ENCODE assay signal across 8 mouse cellular contexts in the genomic region with DNA sequence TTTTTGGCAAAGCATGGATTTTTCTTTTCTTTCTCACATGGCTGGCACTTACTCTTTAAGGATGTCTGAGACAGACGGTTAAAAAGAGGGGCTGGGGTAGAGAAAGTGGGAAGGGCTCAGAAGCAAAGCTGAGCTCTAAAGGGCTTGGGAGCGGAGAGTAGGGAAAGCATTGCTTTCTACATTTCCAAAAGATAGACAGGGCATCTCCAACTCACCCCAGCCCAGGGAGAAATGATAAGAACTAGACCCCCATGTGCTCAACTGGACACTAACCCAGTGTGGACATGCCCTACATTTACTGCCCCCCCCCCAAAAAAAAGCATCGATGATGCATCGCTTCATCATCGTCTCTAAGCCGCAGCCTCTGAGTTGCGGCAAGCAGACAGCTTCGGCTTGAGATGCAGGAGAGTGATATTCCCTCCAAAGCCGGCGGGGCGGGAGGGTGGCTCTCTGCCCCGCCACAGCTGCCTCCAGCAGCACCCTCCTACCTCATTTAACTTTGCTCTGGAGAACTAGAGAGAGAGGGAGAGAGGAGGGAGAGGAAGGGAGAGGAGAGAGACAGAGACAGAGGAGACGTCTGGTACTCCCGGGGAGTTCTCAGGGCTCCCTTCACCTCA. TPM values are rescaled to one million over a fixed set of nuclear protein-coding genes. Genes with fewer than 3 reads are reported as not detected.
DNase-seq lines count a peak whose midpoint lies in the region; ATAC-seq and TF ChIP-seq lines count a peak whose summit lies in the region.

No protein-coding gene starts in this region.

- H3K36me3 ChIP-seq in kidney, adult 2 months (ENCODE audit: control insufficient read depth, insufficient read depth, low read length): no peaks in the 10 kb centered on the region
- H3K36me3 ChIP-seq in forebrain, embryonic 12.5 days (replicated peaks): no peaks in the 10 kb centered on the region
- H3K36me3 ChIP-seq in midbrain, embryonic 10.5 days: peaks cover 24% of the 10 kb centered on the region

- H3K4me3 ChIP-seq in kidney, adult 2 months (ENCODE audit: insufficient read depth, low read depth, low read length): peak overlapping the region; percentile 24; the same call in 1 of the 2 replicates
- H3K4me3 ChIP-seq in forebrain, embryonic 12.5 days (replicated peaks): peak overlapping the region; percentile 48
- peak overlapping the region; percentile 72 for H3K4me3 ChIP-seq in midbrain, embryonic 10.5 days

- H3K4me2 ChIP-seq in forebrain, embryonic 12.5 days: peak overlapping the region; percentile 94

- 12% methylated on average over 14 of the region's 14 CpGs for WGBS in kidney, adult 2 months
- 6% methylated on average over 14 of the region's 14 CpGs for WGBS in forebrain, embryonic 12.5 days
- 7% methylated on average over 14 of the region's 14 CpGs for WGBS in midbrain, embryonic 10.5 days

- H3K27me3 ChIP-seq in kidney, adult 2 months (replicated peaks; ENCODE audit: control insufficient read depth, insufficient read depth, low read length): no peaks in the 10 kb centered on the region
- H3K27me3 ChIP-seq in forebrain, embryonic 12.5 days: peaks cover 63% of the 10 kb centered on the region
- H3K27me3 ChIP-seq in midbrain, embryonic 10.5 days (ENCODE audit: low read depth, poor library complexity, severe bottlenecking): peaks cover 53% of the 10 kb centered on the region

- no peaks in the 10 kb centered on the region for H3K4me1 ChIP-seq in kidney, adult 2 months (ENCODE audit: control insufficient read depth, insufficient read depth, low read length)
- H3K4me1 ChIP-seq in forebrain, embryonic 12.5 days: peaks cover 43% of the 10 kb centered on the region
- peaks cover 48% of the 10 kb centered on the region for H3K4me1 ChIP-seq in midbrain, embryonic 10.5 days

- no peak for ATAC-seq in forebrain, embryonic 12.5 days (ENCODE audit: low FRiP score)
- no peak for ATAC-seq in megakaryocyte progenitor cell, adult 5-6 weeks (replicated peaks; ENCODE audit: poor library complexity)

- H3K9me3 ChIP-seq in forebrain, embryonic 12.5 days: no peaks in the 10 kb centered on the region
- no peaks in the 10 kb centered on the region for H3K9me3 ChIP-seq in midbrain, embryonic 10.5 days (replicated peaks)

- DNase-seq in kidney, adult 2 months: no peak
- no peak for DNase-seq in kidney, adult 11 months
- peak; percentile 21 for DNase-seq in Muller cell, postnatal 12 days (ENCODE audit: inconsistent ontology term)
- DNase-seq in midbrain, embryonic 10.5 days (ENCODE audit: low spot score): no peak
- no peak for DNase-seq in adrenal gland, postnatal 25 days
- no peak for DNase-seq in spleen, adult 18-20 months

- peak overlapping the region; percentile 59 for H3K9ac ChIP-seq in forebrain, embryonic 12.5 days

- TF ChIP-seq CTCF in kidney, adult 2 months (conservative IDR thresholded peaks at IDR 0.05; ENCODE audit: insufficient read depth, insufficient read length, low read depth, low read length): no peak

- H3K27ac ChIP-seq in kidney, adult 2 months (ENCODE audit: insufficient read depth, low read depth, low read length): no peak overlapping the region
- H3K27ac ChIP-seq in forebrain, embryonic 12.5 days: peak overlapping the region; percentile 59; the same call in 1 of the 2 replicates
- H3K27ac ChIP-seq in midbrain, embryonic 10.5 days (replicated peaks): peak overlapping the region; percentile 78

- no peak for TF ChIP-seq POLR2A in kidney, adult 2 months (IDR thresholded peaks at IDR 0.05; ENCODE audit: low read depth, low read length)

RNA-seq across cellular contexts. Expression of a gene that starts 1.5 kb away (rescaled TPM):
- polyA plus RNA-seq in kidney, adult 2 months (2012; rRNA removed): 2.2 and 2.8 TPM in 2 replicates
- polyA plus RNA-seq in forebrain, embryonic 12.5 days (2016; fragmentation: Nextera tagmentation; extraction: Ambion mirVana): 3.9 TPM in 2 replicates
- polyA plus RNA-seq in midbrain, embryonic 10.5 days (2016; fragmentation: Nextera tagmentation; extraction: Ambion mirVana): 7.1 and 9.8 TPM in 2 replicates
- 1.5 TPM in 2 replicates for total RNA-seq in adrenal gland, postnatal 25 days (2021)
- total RNA-seq in megakaryocyte progenitor cell, adult 5-6 weeks (2015): 1.1 and 1.7 TPM in 2 replicates
- 3.3 and 3.5 TPM in 2 replicates for total RNA-seq in megakaryocyte progenitor cell, adult 5-6 weeks (2017)

RNA-seq across cellular contexts. Expression of a gene that starts 13.0 kb away (rescaled TPM):
- polyA plus RNA-seq in kidney, adult 2 months (2012; rRNA removed): 23.8 and 24.4 TPM in 2 replicates
- polyA plus RNA-seq in forebrain, embryonic 12.5 days (2016; fragmentation: Nextera tagmentation; extraction: Ambion mirVana): 23.9 and 24.1 TPM in 2 replicates
- polyA plus RNA-seq in midbrain, embryonic 10.5 days (2016; fragmentation: Nextera tagmentation; extraction: Ambion mirVana): 27.2 and 30.8 TPM in 2 replicates
- 76.1 and 88.7 TPM in 2 replicates for total RNA-seq in adrenal gland, postnatal 25 days (2021)
- 22.1 and 25.0 TPM in 2 replicates for total RNA-seq in megakaryocyte progenitor cell, adult 5-6 weeks (2015)
- 88.0 and 121 TPM in 2 replicates for total RNA-seq in megakaryocyte progenitor cell, adult 5-6 weeks (2017)

RNA-seq across cellular contexts. Expression of a gene that starts 32.3 kb away (rescaled TPM):
- 0.42 and 0.60 TPM in 2 replicates for polyA plus RNA-seq in kidney, adult 2 months (2012; rRNA removed)
- 1.5 and 1.7 TPM in 2 replicates for polyA plus RNA-seq in forebrain, embryonic 12.5 days (2016; fragmentation: Nextera tagmentation; extraction: Ambion mirVana)
- 1.3 and 1.5 TPM in 2 replicates for polyA plus RNA-seq in midbrain, embryonic 10.5 days (2016; fragmentation: Nextera tagmentation; extraction: Ambion mirVana)
- total RNA-seq in adrenal gland, postnatal 25 days (2021): 0.21 TPM in 1 of 2 replicates, not detected in the other
- not detected in 2 replicates for total RNA-seq in megakaryocyte progenitor cell, adult 5-6 weeks (2015)
- total RNA-seq in megakaryocyte progenitor cell, adult 5-6 weeks (2017): not detected in 2 replicates

RNA-seq across cellular contexts. Expression of a gene that starts 45.1 kb away (rescaled TPM):
- 20.2 and 21.7 TPM in 2 replicates for polyA plus RNA-seq in kidney, adult 2 months (2012; rRNA removed)
- 77.1 and 80.4 TPM in 2 replicates for polyA plus RNA-seq in forebrain, embryonic 12.5 days (2016; fragmentation: Nextera tagmentation; extraction: Ambion mirVana)
- polyA plus RNA-seq in midbrain, embryonic 10.5 days (2016; fragmentation: Nextera tagmentation; extraction: Ambion mirVana): 36.1 and 50.9 TPM in 2 replicates
- 12.6 and 14.3 TPM in 2 replicates for total RNA-seq in adrenal gland, postnatal 25 days (2021)
- not detected in 2 replicates for total RNA-seq in megakaryocyte progenitor cell, adult 5-6 weeks (2015)
- not detected in 2 replicates for total RNA-seq in megakaryocyte progenitor cell, adult 5-6 weeks (2017)

RNA-seq across cellular contexts. Expression of a gene that starts 52.3 kb away (rescaled TPM):
- polyA plus RNA-seq in kidney, adult 2 months (2012; rRNA removed): 9.3 and 10.1 TPM in 2 replicates
- 6.2 and 8.5 TPM in 2 replicates for polyA plus RNA-seq in forebrain, embryonic 12.5 days (2016; fragmentation: Nextera tagmentation; extraction: Ambion mirVana)
- polyA plus RNA-seq in midbrain, embryonic 10.5 days (2016; fragmentation: Nextera tagmentation; extraction: Ambion mirVana): 15.2 and 16.4 TPM in 2 replicates
- total RNA-seq in adrenal gland, postnatal 25 days (2021): 7.0 and 7.4 TPM in 2 replicates
- 45.2 and 50.0 TPM in 2 replicates for total RNA-seq in megakaryocyte progenitor cell, adult 5-6 weeks (2015)
- 35.5 and 62.3 TPM in 2 replicates for total RNA-seq in megakaryocyte progenitor cell, adult 5-6 weeks (2017)
